Mouse (Mus musculus) ZHBTc4 (cell line): Measurements from ENCODE around the gene Rpn2.

Experiments used
- DNase-seq: peaks from one replicate; pipeline ENCODE4 v3.0.0-alpha.2; 2011; ENCODE audit warnings: low read depth, low spot score

Rpn2 gene

DNA sequence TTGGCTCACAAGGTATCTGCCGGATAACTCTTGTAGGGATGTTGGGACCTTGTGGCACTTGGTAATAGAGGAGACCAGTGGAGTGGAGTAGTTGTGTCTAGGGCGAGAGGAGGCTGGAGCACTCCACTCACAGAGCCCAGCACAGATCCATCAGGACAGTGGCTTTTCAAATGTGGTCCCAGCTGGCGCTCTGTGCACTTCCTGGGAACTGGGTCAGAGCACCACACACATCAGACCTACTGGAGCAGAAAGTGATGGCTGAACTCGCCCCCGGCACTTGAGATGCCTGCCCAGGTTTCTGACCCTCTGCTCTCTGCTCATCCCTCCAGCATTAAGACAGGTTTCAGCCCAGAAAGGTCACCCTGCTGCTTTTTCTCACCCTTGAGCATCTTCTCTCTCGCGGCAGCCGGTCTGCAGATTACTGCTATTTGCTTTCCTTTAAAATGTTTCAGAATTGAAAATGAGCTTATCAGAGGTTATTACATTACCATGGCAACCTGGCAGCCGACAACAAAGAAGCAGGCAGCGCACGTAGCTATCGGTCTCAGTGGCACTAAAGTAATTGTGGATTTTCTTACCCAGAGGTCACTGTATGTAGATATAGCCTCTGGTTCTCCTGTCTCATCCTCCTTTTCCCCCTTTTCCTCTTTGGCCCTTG is 70.4 kb downstream of the Rpn2 start:
- no peak for DNase-seq

DNA sequence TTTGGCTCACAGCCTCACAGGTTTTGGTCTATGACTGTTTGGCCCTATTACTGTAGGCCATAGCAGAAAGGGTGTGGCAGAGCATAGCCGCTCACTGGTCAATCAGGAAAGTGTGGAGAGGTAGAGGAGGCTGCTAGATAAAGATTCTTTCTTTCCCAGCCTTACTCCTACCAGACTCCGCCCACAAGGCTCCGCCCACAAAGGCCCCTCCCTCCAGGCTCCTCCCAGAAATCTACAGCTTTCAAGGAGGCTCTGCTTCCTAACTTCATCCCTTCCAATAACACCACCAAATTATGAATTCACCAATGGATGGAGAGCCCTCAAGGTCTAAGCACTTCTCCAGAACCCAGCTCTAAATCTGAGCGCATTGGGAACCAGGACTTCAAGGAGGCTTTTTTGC is 74.4 kb downstream of the Rpn2 start:
- DNase-seq, result peak; percentile 65

DNA sequence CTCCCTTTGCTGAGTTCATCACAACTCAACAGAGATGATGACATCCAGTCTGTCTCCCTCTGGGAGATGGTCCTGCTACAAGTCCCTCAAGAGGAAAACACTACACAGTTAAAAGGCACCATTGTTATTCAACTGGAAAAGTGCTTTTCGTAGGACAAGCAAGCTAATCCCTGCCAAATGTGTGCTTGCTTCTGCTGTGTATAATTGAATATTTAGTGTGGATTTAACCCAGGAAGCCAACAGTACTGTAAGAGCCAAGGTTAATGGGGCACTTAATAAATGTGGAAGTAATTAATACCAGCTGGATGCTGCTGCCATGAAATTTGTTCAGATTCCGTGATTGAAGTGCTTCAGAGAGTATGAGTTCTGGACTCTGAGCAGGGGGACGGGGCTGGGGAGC is 75.3 kb downstream of the Rpn2 start:
- no peak for DNase-seq

DNA sequence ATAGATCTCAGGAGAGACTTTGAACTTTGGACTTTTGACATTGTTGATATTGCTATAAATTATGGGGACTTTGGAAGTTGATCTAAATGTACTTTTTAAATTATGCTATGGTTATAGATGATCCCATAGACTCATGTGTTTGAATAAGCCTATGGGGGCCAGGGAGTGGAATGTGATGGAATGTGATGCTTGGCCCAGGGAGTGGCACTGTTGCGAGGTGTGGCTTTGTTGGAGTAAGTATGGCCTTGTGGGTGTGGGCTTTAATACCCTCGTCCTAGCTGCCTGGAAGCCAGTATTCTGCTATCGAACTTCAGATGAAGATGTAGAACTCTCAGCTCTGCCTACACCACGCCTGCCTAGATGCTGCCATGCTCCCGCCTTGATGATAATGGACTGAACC is 81.2 kb downstream of the Rpn2 start:
- DNase-seq, result peak; percentile 43

DNA sequence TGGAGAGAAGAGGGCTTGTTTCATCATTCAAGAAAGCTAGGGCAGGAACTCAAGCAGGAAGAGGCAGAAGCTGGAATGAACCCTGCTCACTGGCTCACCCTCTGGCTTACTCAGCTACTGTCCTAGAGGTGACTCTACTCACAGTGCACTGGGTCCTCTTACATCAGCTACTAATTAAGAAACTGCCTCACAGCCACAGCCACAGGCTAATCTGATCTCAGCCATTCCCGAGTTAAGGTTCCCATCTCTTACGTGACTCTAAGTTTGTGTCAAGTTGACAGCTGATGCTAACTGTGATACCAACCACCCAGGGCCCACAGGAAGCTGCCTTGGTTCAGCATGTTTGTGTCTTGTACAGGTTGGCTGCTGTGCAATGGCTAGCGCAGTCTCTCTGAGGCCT is 84.2 kb downstream of the Rpn2 start:
- DNase-seq, result no peak

DNA sequence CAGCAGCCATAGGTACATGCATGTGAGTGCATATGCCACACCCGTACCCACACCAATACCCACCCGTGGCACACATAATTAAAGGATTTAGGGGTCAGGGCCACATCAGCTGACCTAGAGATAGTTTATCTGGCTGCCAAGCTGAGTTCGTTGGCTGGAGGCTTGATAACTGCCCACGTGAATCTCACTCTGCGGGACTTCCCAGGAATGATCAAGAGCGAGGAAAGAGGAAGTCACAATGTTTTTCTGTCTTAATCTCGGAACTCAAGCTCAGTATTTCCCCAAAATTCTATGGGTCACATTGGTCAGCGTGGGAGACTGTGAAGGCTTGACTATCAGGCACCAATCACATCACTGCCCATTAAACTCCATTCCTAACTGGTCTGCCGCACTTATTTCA is 87.9 kb downstream of the Rpn2 start:
- no peak for DNase-seq

DNA sequence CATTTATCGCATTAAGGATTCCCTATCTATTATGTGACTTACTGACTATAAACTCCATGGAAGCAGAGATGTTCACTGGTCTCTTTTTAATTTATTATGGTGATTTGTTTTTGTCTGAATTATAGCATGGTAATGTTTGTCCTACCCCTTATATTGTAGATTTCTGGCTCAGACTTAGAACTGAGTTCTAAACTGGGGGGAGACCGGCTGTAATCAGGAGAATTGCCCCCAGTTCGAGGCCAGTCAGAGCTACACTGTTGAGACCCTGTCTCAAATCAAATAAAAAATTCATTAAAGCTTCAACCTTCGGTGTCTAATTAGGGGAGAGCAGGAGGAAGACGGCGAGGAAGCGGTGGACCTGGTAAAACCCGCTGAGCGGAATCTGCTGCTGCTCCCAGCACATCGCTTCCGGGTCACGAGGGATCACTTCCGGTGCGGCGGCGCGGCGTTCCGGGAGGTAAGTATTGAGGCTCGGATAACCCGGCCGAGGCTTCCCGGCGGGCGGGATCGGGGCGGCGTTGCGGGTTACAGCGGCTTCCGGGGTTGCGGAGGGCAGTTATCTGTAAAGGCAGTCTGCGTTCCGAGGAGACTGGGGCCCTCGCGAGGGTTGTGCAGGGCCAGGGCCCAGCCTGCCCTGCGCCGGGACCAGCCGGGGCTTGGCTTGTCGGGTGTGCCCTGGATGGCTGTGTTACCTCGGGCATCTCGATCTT is 88.5 kb downstream of the Rpn2 start, which contains the start of gene Manbal:
Manbal (plus strand) TSS at position 411 of the 710 bp plus-strand sequence.
- peak; percentile 95 for DNase-seq

DNA sequence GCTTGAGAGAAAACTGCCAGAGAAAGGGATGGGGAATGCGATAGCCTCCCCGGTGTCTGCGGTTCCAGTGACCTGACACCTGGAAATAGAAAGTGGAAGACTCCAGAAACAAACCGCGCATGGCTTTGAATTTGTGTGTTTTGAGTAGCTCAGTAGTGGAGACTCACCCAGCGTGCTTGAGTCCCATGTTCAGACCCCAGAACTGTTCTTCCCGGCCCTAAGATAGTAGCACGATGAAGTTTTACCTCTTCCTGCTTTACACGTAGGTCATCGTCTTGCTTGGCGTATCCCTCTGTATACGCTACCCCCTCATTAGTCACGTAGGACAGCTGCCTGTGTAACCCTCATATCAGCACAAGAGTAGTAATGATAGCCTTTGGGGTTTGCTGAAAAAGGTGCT is 89.2 kb downstream of the Rpn2 start:
- DNase-seq, result no peak

DNA sequence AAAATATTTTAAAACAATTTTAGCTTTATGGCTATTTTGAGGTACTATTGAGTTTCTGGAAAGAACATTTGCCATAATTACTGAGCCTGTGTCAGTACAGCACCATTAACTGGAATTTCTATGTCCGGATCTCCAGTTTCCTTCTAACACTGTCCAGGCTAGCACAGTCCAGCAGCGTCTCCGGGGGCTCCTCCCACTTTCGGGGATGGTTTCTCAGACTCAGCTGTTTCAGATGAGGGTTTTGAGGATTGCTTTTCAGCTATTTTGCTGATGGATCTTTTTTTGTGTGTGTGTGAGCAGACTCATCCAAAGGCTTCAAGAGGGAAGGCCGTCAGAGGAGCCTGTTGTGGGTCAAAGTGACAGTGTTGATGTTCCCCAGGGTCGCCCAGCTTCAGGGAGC is 92.9 kb downstream of the Rpn2 start:
- no peak for DNase-seq

DNA sequence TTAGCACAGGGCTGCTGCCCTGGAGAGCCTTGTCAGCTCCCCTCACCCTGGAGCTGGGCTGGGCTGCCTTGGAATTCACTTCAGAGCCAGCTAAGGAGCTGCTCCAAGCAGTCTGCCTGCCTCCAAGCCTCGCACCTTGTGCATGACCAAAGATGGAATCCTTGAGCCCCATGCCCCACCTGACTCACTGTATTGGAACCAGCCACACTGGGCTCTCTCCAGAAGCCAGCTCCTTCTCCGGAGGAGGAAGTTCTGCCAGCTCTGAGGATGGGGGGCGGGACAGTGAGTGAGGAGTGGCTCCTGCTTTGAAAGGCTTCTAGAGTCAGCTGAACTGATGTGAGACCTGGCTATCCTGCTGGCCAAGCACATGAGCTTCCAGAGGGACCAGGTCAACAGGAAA is 94.9 kb downstream of the Rpn2 start:
- DNase-seq, result no peak

DNA sequence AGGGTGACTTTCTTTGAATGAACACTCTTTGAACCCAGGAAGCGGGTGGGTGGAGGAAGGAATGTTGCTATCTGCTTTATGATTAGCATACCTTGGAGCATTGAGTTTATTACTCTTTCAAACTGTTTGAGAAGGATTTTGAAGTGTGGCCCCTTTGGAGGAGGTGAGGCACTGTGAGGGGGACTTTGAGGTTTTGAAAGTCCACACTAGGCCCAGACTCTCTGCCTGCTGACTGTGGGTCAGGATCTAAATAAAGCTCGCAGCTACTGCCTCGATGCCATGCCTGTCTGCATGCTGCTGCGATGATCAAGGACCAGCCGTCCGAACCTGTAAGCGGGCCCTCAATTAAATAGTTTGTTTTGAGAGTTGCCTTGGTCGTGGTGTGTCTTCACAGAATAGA is 96.2 kb downstream of the Rpn2 start:
- DNase-seq, result no peak
